In genomic region chr12:31116005-31116466, GRCm38 (mm10) we compare ENCODE assay signal across 8 mouse cellular contexts. TPM values are rescaled to one million over a fixed set of nuclear protein-coding genes. Genes with fewer than 3 reads are reported as not detected.
DNase-seq lines count a peak whose midpoint lies in the region; ATAC-seq and TF ChIP-seq lines count a peak whose summit lies in the region.

No protein-coding gene starts in this region.

- no peak for TF ChIP-seq EP300 in liver, embryonic 14.5 days (IDR thresholded peaks at IDR 0.05; ENCODE audit: low read depth)

- no peak overlapping the region for H3K27ac ChIP-seq in cerebellum, adult 2 months (ENCODE audit: insufficient read depth, low read length)
- no peak overlapping the region for H3K27ac ChIP-seq in kidney, postnatal 0 days
- no peak overlapping the region for H3K27ac ChIP-seq in liver, embryonic 14.5 days

- H3K4me2 ChIP-seq in kidney, postnatal 0 days (ENCODE audit: low read length), result no peak overlapping the region
- no peak overlapping the region for H3K4me2 ChIP-seq in liver, embryonic 14.5 days (ENCODE audit: low read depth)

- H3K4me1 ChIP-seq in cerebellum, adult 2 months (ENCODE audit: control insufficient read depth, insufficient read depth, low read length), result no peaks in the 10 kb centered on the region
- 0 out of 2 replicates have a peak, but pooled peaks cover 5% of the 10 kb centered on the region for H3K4me1 ChIP-seq in kidney, postnatal 0 days (replicated peaks; ENCODE audit: insufficient read depth, low read length)
- H3K4me1 ChIP-seq in liver, embryonic 14.5 days (replicated peaks; ENCODE audit: control insufficient read depth in 2 of 2, insufficient read depth in 2 of 2, low read length in 1 of 2), result no peaks in the 10 kb centered on the region

- TF ChIP-seq CTCF in cerebellum, adult 2 months (IDR thresholded peaks at IDR 0.05; ENCODE audit: borderline replicate concordance, insufficient read depth, low read depth, low read length), result peak; percentile 60; the same call in 1 of the 2 replicates
- peak; percentile 95 for TF ChIP-seq CTCF in kidney, postnatal 0 days (IDR thresholded peaks at IDR 0.05; ENCODE audit: low read depth)
- peak; percentile 81 for TF ChIP-seq CTCF in liver, embryonic 14.5 days (IDR thresholded peaks at IDR 0.05; ENCODE audit: low read depth)

- H3K4me3 ChIP-seq in cerebellum, adult 2 months (replicated peaks; ENCODE audit: insufficient read depth, low read depth, low read length), result no peak overlapping the region
- no peak overlapping the region for H3K4me3 ChIP-seq in kidney, postnatal 0 days (replicated peaks; ENCODE audit: low read depth, low read length)
- no peak overlapping the region for H3K4me3 ChIP-seq in liver, embryonic 14.5 days (ENCODE audit: insufficient read depth in 1 of 2, low read depth in 2 of 2, low read length in 2 of 2)

- 16% methylated on average over 8 of the region's 8 CpGs for WGBS in cerebellum, adult 2 months
- WGBS in kidney, postnatal 0 days, result 13% methylated on average over 8 of the region's 8 CpGs
- 15% methylated on average over 8 of the region's 8 CpGs for WGBS in liver, embryonic 14.5 days (ENCODE audit: insufficient replicate concordance)

- no peaks in the 10 kb centered on the region for H3K36me3 ChIP-seq in kidney, postnatal 0 days (ENCODE audit: insufficient read depth, low read length)
- H3K36me3 ChIP-seq in liver, embryonic 14.5 days (replicated peaks; ENCODE audit: control insufficient read depth, insufficient read depth, low read depth), result no peaks in the 10 kb centered on the region

- peak; percentile 20 to 52 for DNase-seq in urinary bladder, adult 18-20 months (ENCODE audit: low spot score in 2 of 2)
- no peak for DNase-seq in urinary bladder, postnatal 10 days (ENCODE audit: low spot score)
- peak; percentile 19 to 48 for DNase-seq in cerebellum, adult 2 months
- DNase-seq in frontal cortex, postnatal 14 days (ENCODE audit: low spot score in 2 of 2), result peak; percentile 8 to 53
- peak; percentile 83 for DNase-seq in kidney, postnatal 0 days (ENCODE audit: low spot score)
- peak; percentile 13 to 22 (median 17) for DNase-seq in liver, embryonic 14.5 days (ENCODE audit: low read depth in 3 of 3, low spot score in 3 of 3)
- peak; percentile 39 for DNase-seq in right cerebral cortex, adult 18-20 months
- DNase-seq in yolk sac, embryonic 10.5 days (ENCODE audit: low spot score), result peak; percentile 55

- no peak overlapping the region for H3K9ac ChIP-seq in kidney, postnatal 0 days (ENCODE audit: low read depth, low read length)
- H3K9ac ChIP-seq in liver, embryonic 14.5 days (replicated peaks), result no peak overlapping the region

- H3K27me3 ChIP-seq in cerebellum, adult 2 months (ENCODE audit: control insufficient read depth, insufficient read depth, low read length), result no peaks in the 10 kb centered on the region
- H3K27me3 ChIP-seq in kidney, postnatal 0 days (ENCODE audit: insufficient read depth, low read length), result no peaks in the 10 kb centered on the region
- H3K27me3 ChIP-seq in liver, embryonic 14.5 days (ENCODE audit: control insufficient read depth, insufficient read depth, low read length), result no peaks in the 10 kb centered on the region

- no peaks in the 10 kb centered on the region for H3K9me3 ChIP-seq in kidney, postnatal 0 days (replicated peaks; ENCODE audit: low read length)
- no peaks in the 10 kb centered on the region for H3K9me3 ChIP-seq in liver, embryonic 14.5 days (ENCODE audit: control insufficient read depth, low read length)

- TF ChIP-seq POLR2A in cerebellum, adult 2 months (IDR thresholded peaks at IDR 0.05; ENCODE audit: borderline replicate concordance, insufficient read depth, low read length), result no peak

- ATAC-seq in kidney, postnatal 0 days (replicated peaks; ENCODE audit: low FRiP score, low read depth), result 0 out of 2 replicates have a peak, but pooled peaks have one; percentile 34
- ATAC-seq in liver, embryonic 14.5 days (ENCODE audit: insufficient read depth), result no peak

RNA-seq across cellular contexts. Expression of gene Fam110c, which starts 42.4 kb away (rescaled TPM):
- polyA plus RNA-seq in cerebellum, adult 2 months (2012; rRNA removed), result 0.15 and 0.29 TPM in 2 replicates
- polyA plus RNA-seq in kidney, postnatal 0 days (2015; fragmentation: Nextera tagmentation; extraction: Ambion mirVana), result 7.9 and 8.1 TPM in 2 replicates
- 0.79 and 1.0 TPM in 2 replicates for polyA plus RNA-seq in liver, embryonic 14.5 days (2012; rRNA removed)
- 1.2 and 1.3 TPM in 2 replicates for polyA plus RNA-seq in liver, embryonic 14.5 days (2014; fragmentation: Nextera tagmentation; extraction: Ambion mirVana)
